Mouse (Mus musculus) kidney, postnatal 10 days (tissue): ENCODE measurements around the gene 1700034J05Rik.
A peak's percentile ranks its signal among the peaks of the same experiment; 100 is the strongest.

Experiments used
- DNase-seq: peaks from one replicate; pipeline ENCODE4 v3.0.0; 2021; ENCODE audit warnings: mixed read lengths

The 1700034J05Rik gene

GRCm38 (mm10) chr6:146963396-146964150, 9.4 kb upstream of the 1700034J05Rik start:
- no peak for DNase-seq

GRCm38 (mm10) chr6:146961832-146962481, 7.7 kb upstream of the 1700034J05Rik start:
- no peak for DNase-seq

- DNase-seq = no peak
Measured at GRCm38 (mm10) chr6:146960956-146961355, 6.7 kb upstream of the 1700034J05Rik start.

- DNase-seq = no peak
Measured at GRCm38 (mm10) chr6:146959908-146960680, 5.9 kb upstream of the 1700034J05Rik start.

GRCm38 (mm10) chr6:146958694-146959093, 4.5 kb upstream of the 1700034J05Rik start:
- no peak for DNase-seq

GRCm38 (mm10) chr6:146956961-146957360, 2.7 kb upstream of the 1700034J05Rik start:
- no peak for DNase-seq

GRCm38 (mm10) chr6:146955896-146956295, 1.7 kb upstream of the 1700034J05Rik start:
- no peak for DNase-seq

GRCm38 (mm10) chr6:146955475-146955874, 1.3 kb upstream of the 1700034J05Rik start:
- DNase-seq = no peak

GRCm38 (mm10) chr6:146950454-146950832, 3.8 kb downstream of the 1700034J05Rik start:
- no peak for DNase-seq

GRCm38 (mm10) chr6:146949682-146950453, 4.4 kb downstream of the 1700034J05Rik start:
- DNase-seq = no peak

GRCm38 (mm10) chr6:146947186-146947585, 7.0 kb downstream of the 1700034J05Rik start:
- no peak for DNase-seq

- no peak for DNase-seq
Measured at GRCm38 (mm10) chr6:146946327-146947029, 7.7 kb downstream of the 1700034J05Rik start.

- no peak for DNase-seq
Measured at GRCm38 (mm10) chr6:146944830-146945229, 9.4 kb downstream of the 1700034J05Rik start.

- no peak for DNase-seq
Measured at GRCm38 (mm10) chr6:146944009-146944408, 10.2 kb downstream of the 1700034J05Rik start.

GRCm38 (mm10) chr6:146941505-146942275, 12.5 kb downstream of the 1700034J05Rik start:
- DNase-seq = no peak

GRCm38 (mm10) chr6:146939026-146939425, 15.2 kb downstream of the 1700034J05Rik start:
- DNase-seq = peak; percentile 37

- DNase-seq = peak; percentile 59
Measured at GRCm38 (mm10) chr6:146935957-146936356, 18.3 kb downstream of the 1700034J05Rik start.

- DNase-seq = peak; percentile 62
Measured at GRCm38 (mm10) chr6:146933123-146933522, 21.1 kb downstream of the 1700034J05Rik start.

- DNase-seq = no peak
Measured at GRCm38 (mm10) chr6:146929031-146929430, 25.2 kb downstream of the 1700034J05Rik start.

- no peak for DNase-seq
Measured at GRCm38 (mm10) chr6:146928108-146928507, 26.1 kb downstream of the 1700034J05Rik start.

GRCm38 (mm10) chr6:146926415-146926980, 27.7 kb downstream of the 1700034J05Rik start:
- no peak for DNase-seq
